Mouse (Mus musculus): ENCODE data around the gene Gm5089. TPM values are rescaled to one million over a fixed set of nuclear protein-coding genes. Genes with fewer than 3 reads are reported as not detected.

Gm5089 gene
- polyA plus RNA-seq, 1 experiment from 2014 or later = not detected

DNA sequence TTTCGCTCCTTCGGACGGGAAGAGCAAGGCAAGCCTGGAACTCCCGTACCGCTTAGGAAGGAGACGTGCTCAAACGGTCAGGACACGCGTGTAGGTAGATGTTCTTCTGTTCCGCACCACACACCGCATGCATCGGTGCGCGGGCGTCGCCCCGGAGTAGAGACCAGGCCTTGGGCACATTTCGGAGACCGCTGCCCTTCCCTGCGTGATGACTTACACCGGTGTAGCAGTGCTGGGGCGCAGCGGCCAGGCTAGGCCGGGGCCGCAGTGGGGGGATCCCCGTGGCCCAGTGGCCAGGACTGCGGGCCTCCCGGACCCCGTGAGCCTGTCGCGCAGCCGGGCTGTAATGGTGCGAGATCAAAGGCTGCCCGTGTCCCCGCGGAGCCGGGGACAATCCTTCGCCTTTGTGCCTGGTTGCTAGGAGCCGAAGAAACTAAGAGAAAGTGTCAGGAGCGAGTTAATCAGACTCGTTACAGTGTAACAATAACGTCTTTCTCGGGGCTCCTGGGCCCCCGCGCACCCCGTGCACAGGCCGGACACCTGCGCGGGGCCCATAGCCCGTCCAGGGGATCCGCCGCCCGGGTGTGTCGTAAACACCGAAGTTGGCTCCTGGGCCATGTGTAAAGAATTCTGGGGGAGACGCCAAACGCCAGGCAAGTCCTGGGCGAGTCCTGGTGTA lies 44.2 kb downstream of the Gm5089 start:
- peak overlapping the region; percentile 65 for H3K4me2 ChIP-seq
- peaks cover 75% of the 10 kb centered on the region for H3K27me3 ChIP-seq
- 2% methylated on average over 58 of the region's 58 CpGs for WGBS
- H3K27ac ChIP-seq = no peak overlapping the region
- H3K9ac ChIP-seq = no peak overlapping the region
- no peaks in the 10 kb centered on the region for H3K36me3 ChIP-seq
- peaks cover 13% of the 10 kb centered on the region for H3K4me1 ChIP-seq
- ATAC-seq (ENCODE audit: borderline replicate concordance, extremely low read depth, low FRiP score, low TSS enrichment) = peak; percentile 55; the same call in 1 of the 2 replicates
- peak overlapping the region; percentile 34 for H3K4me3 ChIP-seq
- H3K9me3 ChIP-seq = no peaks in the 10 kb centered on the region

DNA sequence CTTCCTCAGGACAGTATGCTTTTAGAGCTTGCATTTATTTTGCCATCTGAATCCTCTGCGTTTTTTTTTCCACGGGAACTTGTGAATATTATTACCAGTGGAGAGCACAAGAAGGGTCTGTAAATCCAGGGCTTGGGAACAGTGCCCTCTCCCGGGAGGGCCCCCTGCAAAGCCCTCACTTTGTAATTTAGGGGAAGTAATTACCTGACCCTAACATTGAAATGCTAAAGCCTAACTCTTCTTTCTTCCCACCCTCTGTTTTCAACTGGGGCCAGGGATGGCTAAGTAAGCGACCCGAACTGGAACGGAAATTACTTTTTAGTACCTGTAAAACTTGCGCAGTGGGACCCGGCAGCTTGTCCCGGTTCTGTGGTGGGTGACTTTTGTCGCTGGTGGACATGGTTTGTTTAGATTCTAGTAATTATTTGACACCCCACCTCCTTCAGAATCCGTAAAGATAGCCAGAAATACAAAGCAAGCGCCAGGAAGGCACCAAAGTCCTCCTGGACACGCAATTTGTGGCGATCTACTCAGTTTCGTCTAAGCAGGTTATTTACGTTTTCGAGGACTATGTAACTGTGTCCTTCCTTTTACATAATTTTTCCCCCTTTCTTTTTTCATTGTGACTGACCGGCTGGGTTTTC lies 44.9 kb downstream of the Gm5089 start:
- 3% methylated on average over 18 of the region's 18 CpGs for WGBS
- Histone ChIP-seq H3K9me3 (no peaks in the 10 kb centered on the region), H3K36me3 (no peaks in the 10 kb centered on the region), H3K4me2 (peak overlapping the region; percentile 65), H3K4me3 (peak overlapping the region; percentile 34), H3K27ac (no peak overlapping the region), H3K27me3 (peaks cover 75% of the 10 kb centered on the region), H3K4me1 (peaks cover 13% of the 10 kb centered on the region), H3K9ac (no peak overlapping the region)
- no peak for ATAC-seq (ENCODE audit: borderline replicate concordance, extremely low read depth, low FRiP score, low TSS enrichment)

- Histone ChIP-seq H3K4me2 (no peak overlapping the region), H3K27me3 (peaks cover 74% of the 10 kb centered on the region), H3K4me1 (peaks cover 13% of the 10 kb centered on the region), H3K9ac (no peak overlapping the region), H3K36me3 (no peaks in the 10 kb centered on the region), H3K9me3 (no peaks in the 10 kb centered on the region), H3K4me3 (no peak overlapping the region), H3K27ac (no peak overlapping the region)
- ATAC-seq (ENCODE audit: borderline replicate concordance, extremely low read depth, low FRiP score, low TSS enrichment) = no peak
- 65% methylated on average over 12 of the region's 12 CpGs for WGBS
Observed at GRCm38 (mm10) chr14:122405236-122405635, 45.7 kb downstream of the Gm5089 start.

DNA sequence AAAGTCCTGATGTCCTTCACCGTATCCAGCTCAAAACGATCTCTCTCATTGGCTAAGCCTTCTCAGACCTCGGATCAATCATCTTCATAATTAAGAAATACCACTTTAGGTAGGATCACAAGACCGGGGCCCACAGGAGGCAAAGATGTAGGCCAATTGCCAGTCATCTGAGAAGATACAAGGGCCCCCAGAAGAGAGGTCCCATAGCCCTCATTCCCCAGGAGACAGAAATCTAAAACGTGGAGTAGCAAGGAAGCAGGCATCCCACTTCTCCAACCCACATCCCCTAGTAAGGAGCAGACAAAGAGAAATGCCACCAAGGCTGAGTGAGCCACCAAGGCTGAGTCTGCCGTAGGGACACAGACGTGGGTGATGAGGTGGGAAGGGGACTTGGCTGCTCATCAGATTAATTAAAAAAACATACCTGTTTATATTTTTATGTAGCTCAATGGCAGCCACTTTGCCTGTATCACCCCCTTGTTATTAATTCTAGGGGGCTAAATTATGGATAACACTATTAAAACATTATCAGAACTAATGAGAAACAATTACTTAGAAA lies 46.2 kb downstream of the Gm5089 start:
- Histone ChIP-seq H3K36me3 (no peaks in the 10 kb centered on the region), H3K27ac (no peak overlapping the region), H3K9ac (no peak overlapping the region), H3K4me3 (no peak overlapping the region), H3K4me2 (no peak overlapping the region), H3K9me3 (no peaks in the 10 kb centered on the region), H3K27me3 (peaks cover 68% of the 10 kb centered on the region), H3K4me1 (peaks cover 13% of the 10 kb centered on the region)
- no peak for ATAC-seq (ENCODE audit: borderline replicate concordance, extremely low read depth, low FRiP score, low TSS enrichment)
- 76% methylated on average over 7 of the region's 7 CpGs for WGBS

- 66% methylated on average over 3 of the region's 3 CpGs for WGBS
- Histone ChIP-seq H3K9ac (no peak overlapping the region), H3K27me3 (peaks cover 59% of the 10 kb centered on the region)
Observed at GRCm38 (mm10) chr14:122403422-122403940, 47.4 kb downstream of the Gm5089 start.

DNA sequence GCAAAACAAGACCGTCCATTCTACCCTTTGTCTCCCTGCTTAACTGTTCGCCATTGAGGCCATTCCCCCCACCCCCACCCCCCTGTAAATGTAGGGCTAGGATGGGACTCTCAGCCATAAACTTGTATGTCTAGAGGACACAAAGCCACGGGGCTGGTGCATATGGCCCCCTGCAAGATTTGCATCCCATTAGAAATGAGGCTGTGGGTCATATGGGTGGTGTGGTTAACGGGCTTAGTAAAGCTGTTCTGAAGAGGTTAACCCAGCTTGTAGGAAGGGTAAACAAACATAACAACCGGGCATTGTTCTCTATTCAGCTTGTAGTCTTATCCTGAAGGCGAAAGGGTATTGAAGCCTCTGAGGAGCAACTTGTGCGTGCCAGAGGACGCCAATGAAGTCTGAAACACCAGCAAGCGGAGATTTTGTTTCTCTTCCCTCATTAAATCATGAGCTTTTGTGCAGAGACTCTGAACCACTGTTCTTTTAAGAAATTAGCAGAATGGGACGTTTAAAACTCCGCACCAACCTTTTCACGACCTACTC lies 48.1 kb downstream of the Gm5089 start:
- ATAC-seq (ENCODE audit: borderline replicate concordance, extremely low read depth, low FRiP score, low TSS enrichment) = no peak
- WGBS = 52% methylated on average over 12 of the region's 12 CpGs

More at GRCm38 (mm10) chr14:122403422-122403940, 47.4 kb downstream of the Gm5089 start:
- Histone ChIP-seq H3K36me3 (no peaks in the 10 kb centered on the region), H3K27ac (no peak overlapping the region), H3K4me3 (no peak overlapping the region), H3K4me2 (no peak overlapping the region), H3K9me3 (no peaks in the 10 kb centered on the region), H3K4me1 (peaks cover 13% of the 10 kb centered on the region)
- no peak for ATAC-seq (ENCODE audit: borderline replicate concordance, extremely low read depth, low FRiP score, low TSS enrichment)

GRCm38 (mm10) chr14:122401886-122402285 lies 49.0 kb downstream of the Gm5089 start:
- no peak overlapping the region for H3K4me3 ChIP-seq
- H3K9me3 ChIP-seq = no peaks in the 10 kb centered on the region
- H3K9ac ChIP-seq = no peak overlapping the region
- no peak overlapping the region for H3K4me2 ChIP-seq
- peaks cover 43% of the 10 kb centered on the region for H3K27me3 ChIP-seq
- no peaks in the 10 kb centered on the region for H3K36me3 ChIP-seq
- peaks cover 12% of the 10 kb centered on the region for H3K4me1 ChIP-seq
- no peak overlapping the region for H3K27ac ChIP-seq
- 55% methylated on average over 11 of the region's 11 CpGs for WGBS
- ATAC-seq (ENCODE audit: borderline replicate concordance, extremely low read depth, low FRiP score, low TSS enrichment) = no peak

More for the DNA sequence above, 48.1 kb downstream of the Gm5089 start:
- Histone ChIP-seq H3K4me3 (no peak overlapping the region), H3K9ac (no peak overlapping the region), H3K4me1 (peaks cover 13% of the 10 kb centered on the region), H3K27me3 (peaks cover 52% of the 10 kb centered on the region), H3K9me3 (no peaks in the 10 kb centered on the region), H3K4me2 (no peak overlapping the region), H3K36me3 (no peaks in the 10 kb centered on the region), H3K27ac (no peak overlapping the region)

- peaks cover 23% of the 10 kb centered on the region for H3K27me3 ChIP-seq
- no peaks in the 10 kb centered on the region for H3K36me3 ChIP-seq
- no peak overlapping the region for H3K9ac ChIP-seq
- H3K4me3 ChIP-seq = no peak overlapping the region
- no peaks in the 10 kb centered on the region for H3K9me3 ChIP-seq
- 85% methylated on average over 5 of the region's 5 CpGs for WGBS
- H3K4me1 ChIP-seq = no peaks in the 10 kb centered on the region
- no peak overlapping the region for H3K27ac ChIP-seq
- ATAC-seq (ENCODE audit: borderline replicate concordance, extremely low read depth, low FRiP score, low TSS enrichment) = no peak
- H3K4me2 ChIP-seq = no peak overlapping the region
Observed at GRCm38 (mm10) chr14:122399906-122400305, 51.0 kb downstream of the Gm5089 start.

DNA sequence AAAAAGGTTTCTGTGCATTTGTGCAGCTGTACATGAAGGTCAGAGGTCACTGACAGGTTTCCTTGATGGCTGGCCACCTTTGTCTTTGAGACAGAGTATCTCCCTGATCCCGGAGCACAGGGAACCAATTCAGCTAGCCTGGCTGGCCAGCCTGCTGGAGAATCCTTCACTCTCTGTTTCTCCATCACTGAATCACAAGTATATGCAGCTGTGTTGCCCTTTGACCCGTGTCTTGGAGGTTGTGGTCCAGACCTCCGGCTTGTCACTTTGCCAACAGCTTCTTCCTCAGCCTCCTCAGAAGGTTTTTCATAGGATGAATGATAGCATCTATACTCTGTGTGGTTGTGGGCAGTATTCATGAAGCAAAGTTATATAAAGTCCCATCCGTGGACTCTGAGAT lies 52.2 kb downstream of the Gm5089 start:
- Histone ChIP-seq H3K4me1 (no peaks in the 10 kb centered on the region), H3K27me3 (peaks cover 11% of the 10 kb centered on the region), H3K9ac (no peak overlapping the region), H3K36me3 (no peaks in the 10 kb centered on the region), H3K4me2 (no peak overlapping the region), H3K4me3 (no peak overlapping the region), H3K27ac (no peak overlapping the region), H3K9me3 (no peaks in the 10 kb centered on the region)
- WGBS = 68% methylated on average over 4 of the region's 4 CpGs
- ATAC-seq (ENCODE audit: borderline replicate concordance, extremely low read depth, low FRiP score, low TSS enrichment) = no peak

DNA sequence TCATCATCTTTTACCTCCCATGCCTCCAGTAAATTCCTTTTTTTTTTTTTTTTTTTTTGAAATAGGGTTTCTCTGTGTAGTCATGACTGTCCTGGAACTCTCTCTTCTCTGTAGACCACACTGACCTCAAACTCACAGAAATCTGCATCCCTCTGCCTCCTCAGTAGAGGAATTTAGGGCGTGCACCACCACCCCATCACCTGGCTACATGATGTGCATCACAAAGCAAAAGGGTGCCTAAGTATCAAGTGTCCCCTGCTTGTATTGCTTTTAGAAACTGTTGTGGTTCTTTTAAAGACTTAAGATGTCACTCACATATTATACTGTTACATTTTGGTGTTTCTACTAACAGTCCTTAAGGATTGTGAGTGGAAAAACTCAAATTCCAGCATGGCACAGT lies 57.8 kb downstream of the Gm5089 start:
- WGBS = 79% methylated on average over 1 of the region's 1 CpGs
- Histone ChIP-seq H3K27me3 (no peaks in the 10 kb centered on the region), H3K9ac (no peak overlapping the region), H3K9me3 (no peaks in the 10 kb centered on the region), H3K36me3 (no peaks in the 10 kb centered on the region), H3K4me1 (no peaks in the 10 kb centered on the region), H3K4me2 (no peak overlapping the region), H3K27ac (no peak overlapping the region), H3K4me3 (no peak overlapping the region)
- ATAC-seq (ENCODE audit: borderline replicate concordance, extremely low read depth, low FRiP score, low TSS enrichment) = no peak

GRCm38 (mm10) chr14:122390935-122391334 lies 60.0 kb downstream of the Gm5089 start:
- Histone ChIP-seq H3K9ac (no peak overlapping the region), H3K4me1 (no peaks in the 10 kb centered on the region), H3K36me3 (no peaks in the 10 kb centered on the region), H3K27me3 (no peaks in the 10 kb centered on the region), H3K4me3 (no peak overlapping the region), H3K9me3 (no peaks in the 10 kb centered on the region), H3K4me2 (no peak overlapping the region), H3K27ac (no peak overlapping the region)
- 23% methylated on average over 4 of the region's 4 CpGs for WGBS
- no peak for ATAC-seq (ENCODE audit: borderline replicate concordance, extremely low read depth, low FRiP score, low TSS enrichment)

Data from lung, embryonic 15.5 days (tissue).